Mouse (Mus musculus): ENCODE measurements around the gene A630089N07Rik. TPM values are rescaled to one million over a fixed set of nuclear protein-coding genes. Genes with fewer than 3 reads are reported as not detected.
A peak's percentile ranks its signal among the peaks of the same experiment; 100 is the strongest.
"Not testable (repeated sequence)": the region's sequence is repeated elsewhere in the genome, so short reads cannot be mapped to it uniquely, and the experiment has no call there.

Gene A630089N07Rik
- total and polyA plus RNA-seq, 2 experiments from 2014 or later = 4.0 to 7.9 TPM

- Histone ChIP-seq H3K27me3 (ENCODE audit: insufficient read depth, low read length) (no peaks in the 10 kb centered on the region), H3K36me3 (ENCODE audit: insufficient read depth, low read length) (no peaks in the 10 kb centered on the region), H3K27ac (no peak overlapping the region), H3K4me2 (ENCODE audit: low read depth, low read length) (no peak overlapping the region), H3K9ac (replicated peaks; ENCODE audit: low read length) (no peak overlapping the region), H3K4me1 (ENCODE audit: insufficient read depth, low read length) (no peaks in the 10 kb centered on the region), H3K9me3 (ENCODE audit: low read length) (peaks cover 6% of the 10 kb centered on the region; the same call in 1 of the 2 replicates), H3K4me3 (ENCODE audit: low read length) (no peak overlapping the region)
- DNase-seq (ENCODE audit: low spot score) = peak; percentile 8
- ATAC-seq = no peak
- 84% methylated on average over 2 of the region's 2 CpGs for WGBS
- peak; percentile 49 for TF ChIP-seq CTCF (IDR thresholded peaks at IDR 0.05; ENCODE audit: low read depth)
Measured at GRCm38 (mm10) chr16:98022657-98023345, 59.4 kb downstream of the A630089N07Rik start.

- Histone ChIP-seq H3K27me3 (ENCODE audit: insufficient read depth, low read length) (no peaks in the 10 kb centered on the region), H3K36me3 (ENCODE audit: insufficient read depth, low read length) (no peaks in the 10 kb centered on the region), H3K4me3 (ENCODE audit: low read length) (no peak overlapping the region), H3K9me3 (ENCODE audit: low read length) (peaks cover 6% of the 10 kb centered on the region; the same call in 1 of the 2 replicates), H3K4me1 (ENCODE audit: insufficient read depth, low read length) (no peaks in the 10 kb centered on the region), H3K27ac (no peak overlapping the region), H3K9ac (replicated peaks; ENCODE audit: low read length) (no peak overlapping the region), H3K4me2 (ENCODE audit: low read depth, low read length) (no peak overlapping the region)
- no peak for TF ChIP-seq CTCF (IDR thresholded peaks at IDR 0.05; ENCODE audit: low read depth)
- 93% methylated on average over 3 of the region's 3 CpGs for WGBS
- no peak for DNase-seq (ENCODE audit: low spot score)
- ATAC-seq = no peak
Measured at GRCm38 (mm10) chr16:98022081-98022480, 60.2 kb downstream of the A630089N07Rik start.

GRCm38 (mm10) chr16:97997383-97997731, 84.9 kb downstream of the A630089N07Rik start:
- H3K4me2 ChIP-seq (ENCODE audit: low read depth, low read length) = peak overlapping the region; percentile 85
- ATAC-seq = peak; percentile 87
- not testable (repeated sequence) for DNase-seq (ENCODE audit: low spot score); H3K27me3 ChIP-seq (ENCODE audit: insufficient read depth, low read length); H3K4me1 ChIP-seq (ENCODE audit: insufficient read depth, low read length); H3K36me3 ChIP-seq (ENCODE audit: insufficient read depth, low read length); H3K9me3 ChIP-seq (ENCODE audit: low read length)
- peak overlapping the region; percentile 41; the same call in 1 of the 2 replicates for H3K9ac ChIP-seq (replicated peaks; ENCODE audit: low read length)
- H3K4me3 ChIP-seq (ENCODE audit: low read length) = peak overlapping the region; percentile 54
- under 1% methylated on average over 8 of the region's 8 CpGs for WGBS
- H3K27ac ChIP-seq = peak overlapping the region; percentile 64; the same call in 1 of the 2 replicates

GRCm38 (mm10) chr16:97996616-97997382, 85.5 kb downstream of the A630089N07Rik start, which contains the start of gene B230307C23Rik:
Gene B230307C23Rik (plus strand): TSS chr16:97997315.
- Histone ChIP-seq H3K27me3 (ENCODE audit: insufficient read depth, low read length) (no peaks in the 10 kb centered on the region), H3K9me3 (ENCODE audit: low read length) (peaks cover 3% of the 10 kb centered on the region; the same call in 1 of the 2 replicates), H3K9ac (replicated peaks; ENCODE audit: low read length) (peak within 1 kb of the TSS; percentile 41; the same call in 1 of the 2 replicates), H3K4me2 (ENCODE audit: low read depth, low read length) (peak within 1 kb of the TSS; percentile 85), H3K36me3 (ENCODE audit: insufficient read depth, low read length) (no peaks in the 10 kb centered on the region), H3K27ac (peak within 1 kb of the TSS; percentile 64; the same call in 1 of the 2 replicates), H3K4me1 (ENCODE audit: insufficient read depth, low read length) (no peaks in the 10 kb centered on the region), H3K4me3 (ENCODE audit: low read length) (peak within 1 kb of the TSS; percentile 54)
- no peak for TF ChIP-seq CTCF (IDR thresholded peaks at IDR 0.05; ENCODE audit: low read depth)
- 2% methylated on average over 22 of the region's 22 CpGs for WGBS
- DNase-seq (ENCODE audit: low spot score) = peak; percentile 88
- ATAC-seq = peak; percentile 99

- no peaks in the 10 kb centered on the region for H3K4me1 ChIP-seq (ENCODE audit: insufficient read depth, low read length)
- no peak overlapping the region; the same call in 1 of the 2 replicates for H3K9ac ChIP-seq (replicated peaks; ENCODE audit: low read length)
- WGBS = 21% methylated on average over 1 of the region's 1 CpGs
- peak overlapping the region; percentile 85 for H3K4me2 ChIP-seq (ENCODE audit: low read depth, low read length)
- H3K36me3 ChIP-seq (ENCODE audit: insufficient read depth, low read length) = no peaks in the 10 kb centered on the region
- peak overlapping the region; percentile 54 for H3K4me3 ChIP-seq (ENCODE audit: low read length)
- H3K27ac ChIP-seq = peak overlapping the region; percentile 64; the same call in 1 of the 2 replicates
- 0 out of 2 replicates have a peak, but pooled peaks cover 3% of the 10 kb centered on the region for H3K9me3 ChIP-seq (ENCODE audit: low read length)
- no peak for TF ChIP-seq CTCF (IDR thresholded peaks at IDR 0.05; ENCODE audit: low read depth)
- DNase-seq (ENCODE audit: low spot score) (no peak), ATAC-seq (no peak)
- no peaks in the 10 kb centered on the region for H3K27me3 ChIP-seq (ENCODE audit: insufficient read depth, low read length)
Measured at GRCm38 (mm10) chr16:97995849-97996615, 86.2 kb downstream of the A630089N07Rik start.

GRCm38 (mm10) chr16:97992477-97992876, 89.8 kb downstream of the A630089N07Rik start:
- ATAC-seq; H3K4me2 ChIP-seq (ENCODE audit: low read depth, low read length); H3K27me3 ChIP-seq (ENCODE audit: insufficient read depth, low read length); H3K9me3 ChIP-seq (ENCODE audit: low read length); H3K36me3 ChIP-seq (ENCODE audit: insufficient read depth, low read length); H3K4me3 ChIP-seq (ENCODE audit: low read length); DNase-seq (ENCODE audit: low spot score); H3K9ac ChIP-seq (replicated peaks; ENCODE audit: low read length); H3K4me1 ChIP-seq (ENCODE audit: insufficient read depth, low read length); H3K27ac ChIP-seq: not testable (repeated sequence)
- WGBS = 86% methylated on average over 3 of the region's 3 CpGs
